Mouse (Mus musculus): ENCODE results near the gene Jazf1. TPM values are rescaled to one million over a fixed set of nuclear protein-coding genes. Genes with fewer than 3 reads are reported as not detected.

The Jazf1 gene
- total RNA-seq, 4 experiments from 2014 or later = 1.4 to 2.0 (median 1.8) TPM

- no peak for DNase-seq (ENCODE audit: low spot score)
Observed at GRCm38 (mm10) chr6:52851975-52852374, 216.5 kb downstream of the Jazf1 start.

GRCm38 (mm10) chr6:52851019-52851418 is 217.4 kb downstream of the Jazf1 start:
- peak; percentile 80 for DNase-seq (ENCODE audit: low spot score)

- DNase-seq (ENCODE audit: low spot score) = no peak
Observed at GRCm38 (mm10) chr6:52848199-52848598, 220.2 kb downstream of the Jazf1 start.

GRCm38 (mm10) chr6:52846314-52846713 is 222.1 kb downstream of the Jazf1 start:
- no peak for DNase-seq (ENCODE audit: low spot score)

GRCm38 (mm10) chr6:52844741-52845140 is 223.7 kb downstream of the Jazf1 start:
- no peak for DNase-seq (ENCODE audit: low spot score)

- DNase-seq (ENCODE audit: low spot score) = no peak
Observed at GRCm38 (mm10) chr6:52843027-52843426, 225.4 kb downstream of the Jazf1 start.

GRCm38 (mm10) chr6:52842598-52842997 is 225.8 kb downstream of the Jazf1 start:
- DNase-seq (ENCODE audit: low spot score) = no peak

GRCm38 (mm10) chr6:52841611-52842010 is 226.8 kb downstream of the Jazf1 start:
- DNase-seq (ENCODE audit: low spot score) = no peak

- DNase-seq (ENCODE audit: low spot score) = no peak
Observed at GRCm38 (mm10) chr6:52840589-52841044, 227.8 kb downstream of the Jazf1 start.

GRCm38 (mm10) chr6:52838691-52839090 is 229.7 kb downstream of the Jazf1 start:
- peak; percentile 85 for DNase-seq (ENCODE audit: low spot score)

- no peak for DNase-seq (ENCODE audit: low spot score)
Observed at GRCm38 (mm10) chr6:52837792-52838191, 230.6 kb downstream of the Jazf1 start.

GRCm38 (mm10) chr6:52836201-52836950 is 232.1 kb downstream of the Jazf1 start:
- no peak for DNase-seq (ENCODE audit: low spot score)

- DNase-seq (ENCODE audit: low spot score) = no peak
Observed at GRCm38 (mm10) chr6:52827752-52828277, 240.6 kb downstream of the Jazf1 start.

GRCm38 (mm10) chr6:52825535-52825934 is 242.9 kb downstream of the Jazf1 start:
- DNase-seq (ENCODE audit: low spot score) = peak; percentile 26

- DNase-seq (ENCODE audit: low spot score) = no peak
Observed at GRCm38 (mm10) chr6:52824977-52825482, 243.4 kb downstream of the Jazf1 start.

GRCm38 (mm10) chr6:52823064-52823463 is 245.4 kb downstream of the Jazf1 start:
- DNase-seq (ENCODE audit: low spot score) = no peak

GRCm38 (mm10) chr6:52822625-52823024 is 245.8 kb downstream of the Jazf1 start:
- DNase-seq (ENCODE audit: low spot score) = no peak

GRCm38 (mm10) chr6:52819353-52819752 is 249.1 kb downstream of the Jazf1 start:
- no peak for DNase-seq (ENCODE audit: low spot score)

GRCm38 (mm10) chr6:52818041-52818440 is 250.4 kb downstream of the Jazf1 start:
- DNase-seq (ENCODE audit: low spot score) = no peak

GRCm38 (mm10) chr6:52817203-52817874 is 251.1 kb downstream of the Jazf1 start:
- no peak for DNase-seq (ENCODE audit: low spot score)

- DNase-seq (ENCODE audit: low spot score) = no peak
Observed at GRCm38 (mm10) chr6:52805237-52805856, 263.1 kb downstream of the Jazf1 start.

- DNase-seq (ENCODE audit: low spot score) = peak; percentile 68
Observed at GRCm38 (mm10) chr6:52802181-52802580, 266.2 kb downstream of the Jazf1 start.

Data from heart, adult 8-10 months (tissue).